26 mouse cellular contexts compared by ENCODE assay signal in the genomic region with DNA sequence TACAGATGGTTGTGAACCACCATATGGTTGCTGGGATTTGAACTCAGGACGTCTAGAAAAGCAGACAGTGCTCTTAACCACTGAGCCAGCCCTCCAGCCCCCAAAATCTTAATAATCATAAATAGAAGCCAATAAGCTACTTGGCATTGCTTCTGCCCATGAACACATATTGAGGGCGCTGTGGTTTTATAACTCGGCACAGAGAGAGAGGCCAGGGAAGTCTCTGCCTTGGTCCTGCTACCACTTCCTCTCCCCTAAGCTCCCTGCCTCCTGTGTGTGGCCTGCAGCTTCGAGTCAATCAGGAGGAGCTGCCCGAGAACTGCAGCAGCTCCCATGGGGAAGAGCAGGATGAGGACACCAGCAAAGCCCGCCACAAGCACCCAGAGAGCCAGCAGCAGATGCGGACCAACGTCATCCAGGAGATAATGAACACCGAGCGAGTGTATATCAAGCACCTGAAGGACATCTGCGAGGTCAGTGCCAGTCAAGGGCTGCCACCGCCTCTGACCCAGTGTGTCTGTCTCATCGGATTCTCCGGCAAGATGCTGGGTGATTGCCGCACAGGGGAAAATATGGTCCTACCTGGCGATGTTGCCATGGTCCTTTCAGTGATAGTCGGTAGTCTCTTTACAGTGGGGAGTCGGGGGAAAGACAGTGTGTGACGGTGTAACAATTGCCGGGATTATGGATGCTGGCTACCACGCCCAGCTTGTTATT. TPM values are rescaled to one million over a fixed set of nuclear protein-coding genes. Genes with fewer than 3 reads are reported as not detected.
A peak's percentile ranks its signal among the peaks of the same experiment; 100 is the strongest.
DNase-seq lines count a peak whose midpoint lies in the region; ATAC-seq and TF ChIP-seq lines count a peak whose summit lies in the region.
"Had no signal": no experiment of that assay in that cellular context is flagged by ENCODE, and none has a peak within 500 bp of the region (broad histone marks: within the 10 kb centered on the region; RNA-seq: fewer than 3 reads in every experiment).

No protein-coding gene starts in this region.

- peak overlapping the region; percentile 1 for H3K4me3 ChIP-seq in bone marrow, adult 2 months (replicated peaks; ENCODE audit: control insufficient read depth, low read depth, low read length)
- H3K4me3 ChIP-seq in kidney, adult 2 months (ENCODE audit: insufficient read depth, low read depth, low read length): no peak overlapping the region
- H3K4me3 ChIP-seq: embryonic facial prominence, embryonic 12.5 days; embryonic facial prominence, embryonic 15.5 days; heart, embryonic 13.5 days; hindbrain, embryonic 12.5 days; hindbrain, embryonic 15.5 days had no signal

- H3K27ac ChIP-seq in bone marrow, adult 2 months (ENCODE audit: control insufficient read depth, insufficient read depth, low read depth, low read length, poor library complexity): no peak overlapping the region
- no peak overlapping the region for H3K27ac ChIP-seq in kidney, adult 2 months (ENCODE audit: insufficient read depth, low read depth, low read length)
- H3K27ac ChIP-seq: embryonic facial prominence, embryonic 12.5 days; embryonic facial prominence, embryonic 15.5 days; heart, embryonic 13.5 days; hindbrain, embryonic 12.5 days; hindbrain, embryonic 15.5 days had no signal

- H3K4me1 ChIP-seq in bone marrow, adult 2 months (ENCODE audit: control insufficient read depth, insufficient read depth, low read length): peaks cover 15% of the 10 kb centered on the region
- H3K4me1 ChIP-seq in kidney, adult 2 months (ENCODE audit: control insufficient read depth, insufficient read depth, low read length): no peaks in the 10 kb centered on the region
- H3K4me1 ChIP-seq: embryonic facial prominence, embryonic 12.5 days; hindbrain, embryonic 12.5 days; hindbrain, embryonic 15.5 days had no signal

- H3K36me3 ChIP-seq in kidney, adult 2 months (ENCODE audit: control insufficient read depth, insufficient read depth, low read length): peaks cover 4% of the 10 kb centered on the region

- H3K27me3 ChIP-seq in kidney, adult 2 months (replicated peaks; ENCODE audit: control insufficient read depth, insufficient read depth, low read length): no peaks in the 10 kb centered on the region
- H3K27me3 ChIP-seq: embryonic facial prominence, embryonic 12.5 days; embryonic facial prominence, embryonic 15.5 days; heart, embryonic 13.5 days; hindbrain, embryonic 12.5 days; hindbrain, embryonic 15.5 days; Patski had no signal

- no peak for TF ChIP-seq CTCF in bone marrow, adult 2 months (IDR thresholded peaks at IDR 0.05; ENCODE audit: control insufficient read depth, insufficient read depth, low read length)
- no peak for TF ChIP-seq CTCF in kidney, adult 2 months (conservative IDR thresholded peaks at IDR 0.05; ENCODE audit: insufficient read depth, insufficient read length, low read depth, low read length)

- DNase-seq in 416B (ENCODE audit: low read depth): peak; percentile 74
- DNase-seq in kidney, adult 2 months: no peak
- no peak for DNase-seq in kidney, postnatal 14 days
- DNase-seq: adrenal gland, postnatal 10 days; adrenal gland, postnatal 36 days; cerebellum, adult 11 months; cerebellum, adult 9-10 months; cerebellum, postnatal 14 days; forebrain, postnatal 0 days; gastrocnemius, postnatal 10 days; gastrocnemius, postnatal 36 days; heart, adult 18-20 months; heart, postnatal 14 days; heart, postnatal 4 days had no signal

- ATAC-seq in hematopoietic stem cell, adult 5-6 weeks (replicated peaks in 1 of 2; ENCODE audit: insufficient read depth in 1 of 2, low FRiP score in 2 of 2, low TSS enrichment in 1 of 2, low read depth in 1 of 2, poor library complexity in 2 of 2, severe bottlenecking in 2 of 2): peak; percentile 20 to 50; a peak in 3 of 4 replicates
- ATAC-seq in monocyte, adult 5-6 weeks (replicated peaks; ENCODE audit: insufficient number of reproducible peaks, low FRiP score, low TSS enrichment, poor library complexity, severe bottlenecking): peak; percentile 38; the same call in 1 of the 2 replicates
- ATAC-seq: forebrain, embryonic 14.5 days; forebrain, postnatal 0 days; intestine, postnatal 0 days; Patski had no signal

- no peak for TF ChIP-seq POLR2A in bone marrow, adult 2 months (IDR thresholded peaks at IDR 0.05; ENCODE audit: borderline replicate concordance, control insufficient read depth, low read depth, low read length)
- no peak for TF ChIP-seq POLR2A in kidney, adult 2 months (IDR thresholded peaks at IDR 0.05; ENCODE audit: low read depth, low read length)

- WGBS in bone marrow, adult 2 months: 57% methylated on average over 21 of the region's 21 CpGs
- 87% methylated on average over 21 of the region's 21 CpGs for WGBS in kidney, adult 2 months

RNA-seq across cellular contexts. Expression of a gene that starts 20.6 kb away (rescaled TPM):
- 0.68 TPM in 1 of 2 replicates, not detected in the other for polyA plus RNA-seq in bone marrow, adult 2 months (2011; ENCODE audit: insufficient read depth, insufficient read length, low replicate concordance, missing spikeins)
- total RNA-seq in hematopoietic stem cell, adult 5-6 weeks (2017): not detected in 2 replicates
- 0.39 TPM in 1 of 3 replicates, not detected in the others for total RNA-seq in monocyte, adult 5-6 weeks (2017)
- 1.4 and 2.0 TPM in 2 replicates for polyA plus RNA-seq in kidney, adult 2 months (2012; rRNA removed)
- total RNA-seq: forebrain, postnatal 0 days had no signal
- polyA plus RNA-seq: forebrain, embryonic 11.5 days; forebrain, embryonic 14.5 days; forebrain, postnatal 0 days; Patski had no signal

RNA-seq across cellular contexts. Expression of a gene that starts 37.1 kb away (rescaled TPM):
- polyA plus RNA-seq in bone marrow, adult 2 months (2011; ENCODE audit: insufficient read depth, insufficient read length, low replicate concordance, missing spikeins): 3.1 and 3.4 TPM in 2 replicates
- 12.8 and 25.6 TPM in 2 replicates for total RNA-seq in hematopoietic stem cell, adult 5-6 weeks (2017)
- 4.9 to 11.3 TPM (median 5.7 TPM) in 3 replicates for total RNA-seq in monocyte, adult 5-6 weeks (2017)
- 18.6 and 20.0 TPM in 2 replicates for polyA plus RNA-seq in kidney, adult 2 months (2012; rRNA removed)
